Mouse (Mus musculus) thymus, postnatal 36 days (tissue): Measurements from ENCODE around the gene Timm13.
A peak's percentile ranks its signal among the peaks of the same experiment; 100 is the strongest.

Source experiments
- DNase-seq, 2 experiments: peaks; one replicate each; pipeline ENCODE4 v3.0.0; 2022; ENCODE audit warnings: mixed read lengths in 2 of 2

The Timm13 gene

DNA sequence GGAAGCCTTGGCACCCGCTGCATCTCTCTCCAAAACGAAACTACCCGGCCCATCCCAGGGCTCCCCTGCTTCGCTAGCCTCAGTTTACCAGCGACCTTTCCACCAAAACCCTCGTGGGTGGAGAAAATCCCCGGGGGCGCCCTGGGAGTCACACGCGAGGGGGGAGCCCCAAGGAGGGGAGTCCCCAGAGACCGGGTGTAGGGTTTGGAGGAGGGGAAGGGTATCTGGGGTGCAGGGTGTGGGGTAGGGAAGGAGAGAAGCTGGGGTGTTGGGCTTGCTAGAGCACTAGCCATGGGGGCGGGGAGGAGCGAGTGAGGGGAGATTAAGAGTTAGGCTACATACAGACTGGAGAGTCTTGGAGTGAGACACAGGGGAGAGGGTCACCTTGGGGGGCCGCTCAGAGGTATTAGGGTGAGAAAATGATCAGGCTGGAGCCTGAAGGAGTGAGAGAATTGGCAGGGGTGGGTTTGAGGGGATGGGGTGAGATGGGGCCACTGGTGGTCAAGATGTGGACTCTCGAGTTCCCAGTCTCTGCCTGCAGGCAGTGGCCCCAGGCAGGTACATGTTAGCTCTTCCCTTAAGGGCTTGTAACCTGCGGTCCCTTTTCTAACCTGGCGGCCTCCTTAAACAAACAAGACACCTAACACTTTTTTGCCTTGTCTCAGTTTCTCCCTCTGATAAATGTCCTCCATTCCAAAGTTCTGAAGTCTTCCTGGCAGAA lies 32.1 kb upstream of the Timm13 start:
- DNase-seq, result peak in 1 of 2 experiments; percentile 35

DNA sequence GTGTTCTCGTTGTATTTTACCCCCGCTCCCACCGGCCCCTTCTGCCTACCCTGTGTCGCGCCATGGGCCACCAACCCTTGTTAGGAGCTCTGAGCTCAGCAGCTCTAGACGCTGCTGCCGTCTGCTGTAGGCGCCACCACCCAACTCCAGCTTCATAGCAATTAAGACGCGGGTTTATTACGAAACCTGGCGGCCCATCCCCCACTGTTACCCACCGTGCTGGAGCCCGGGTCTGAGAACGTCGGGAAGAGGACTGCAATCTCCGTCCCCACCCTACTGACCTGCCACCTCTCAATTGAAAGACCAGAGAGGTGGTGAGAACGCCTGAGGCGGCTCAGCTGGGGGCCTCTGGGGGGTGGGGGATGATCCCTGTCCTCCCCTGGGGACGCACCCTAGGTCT lies 31.4 kb upstream of the Timm13 start:
- DNase-seq, result no peak

DNA sequence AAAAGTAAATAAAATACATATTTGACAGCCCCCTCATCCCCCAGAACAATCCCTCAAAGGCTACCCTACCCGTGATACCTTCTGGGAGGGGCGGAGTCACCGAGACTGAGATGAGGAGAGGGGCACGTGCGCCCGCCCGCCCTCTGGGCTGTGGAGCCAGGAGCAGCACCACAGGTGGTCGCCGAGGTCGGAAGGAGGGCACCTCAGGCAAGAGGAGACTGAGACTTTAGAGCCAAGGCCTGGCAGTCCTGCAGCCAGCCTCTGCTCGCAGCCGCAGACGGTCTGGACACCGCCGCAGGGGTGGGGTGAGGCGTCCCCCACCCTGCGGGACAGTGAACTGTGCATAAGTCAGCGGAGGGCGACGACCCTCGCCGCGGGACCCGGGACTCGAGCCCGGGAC lies 30.9 kb upstream of the Timm13 start:
- peak; percentile 31 to 64 for DNase-seq

DNA sequence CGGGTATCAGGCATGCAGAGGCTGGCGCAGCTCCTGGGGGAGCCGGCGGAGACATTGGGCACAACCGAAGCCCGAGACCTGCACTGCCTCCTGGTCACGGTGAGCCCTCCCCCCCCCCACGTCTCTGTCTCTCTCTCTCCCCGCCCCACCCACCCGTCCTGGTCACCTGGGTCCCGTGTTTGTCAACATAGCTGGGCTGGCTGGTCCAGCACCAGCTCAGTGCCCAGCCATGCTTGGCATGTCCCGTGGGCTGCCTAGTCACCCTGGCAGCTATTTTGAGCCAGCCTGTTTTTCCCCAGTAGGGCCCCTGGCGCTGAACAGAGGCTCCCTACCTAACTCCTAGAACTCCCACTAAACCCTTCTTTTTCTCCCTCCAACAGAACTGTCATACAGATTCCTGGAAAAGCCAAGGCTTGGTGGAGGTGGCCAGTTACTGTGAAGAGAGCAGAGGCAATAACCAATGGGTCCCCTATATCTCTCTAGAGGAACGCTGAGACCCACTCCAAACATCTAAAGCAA lies 30.4 kb upstream of the Timm13 start:
- DNase-seq, result no peak

DNA sequence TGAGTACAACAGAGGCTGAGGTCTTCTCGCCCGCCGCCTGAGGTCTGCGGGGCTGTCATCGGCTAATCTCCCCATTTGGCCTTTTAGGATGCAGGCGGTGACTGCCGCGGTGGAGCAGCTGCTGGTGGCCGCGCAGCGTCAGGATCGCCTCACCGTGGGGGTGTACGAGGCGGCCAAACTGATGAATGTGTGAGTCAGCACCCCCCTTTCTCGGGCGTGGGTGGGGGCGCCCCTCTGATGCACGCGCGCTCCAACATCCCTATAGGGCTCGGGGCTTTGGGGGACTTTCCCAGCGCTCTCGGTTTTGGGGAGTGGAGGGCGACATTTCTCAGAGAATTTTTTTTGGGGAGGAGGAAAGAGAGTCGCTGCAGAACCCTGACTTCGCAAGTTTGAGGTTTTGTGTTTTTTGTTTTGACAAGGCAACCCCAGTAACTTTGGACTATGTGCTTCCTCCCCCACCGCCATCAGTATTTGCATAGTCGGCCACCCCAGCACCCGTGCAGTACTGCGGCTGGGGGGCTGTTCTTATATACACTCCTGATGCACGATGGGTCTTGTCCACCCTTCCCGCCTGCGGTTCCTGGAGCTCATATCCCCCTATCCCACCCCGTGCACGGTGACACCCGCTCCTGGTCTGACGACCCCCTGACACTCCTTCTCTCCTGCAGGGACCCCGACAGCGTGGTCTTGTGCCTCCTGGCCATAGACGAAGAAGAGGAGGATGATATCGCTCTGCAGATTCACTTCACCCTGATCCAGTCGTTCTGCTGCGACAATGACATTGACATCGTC lies 29.8 kb upstream of the Timm13 start:
- DNase-seq, result peak; percentile 50 to 70

DNA sequence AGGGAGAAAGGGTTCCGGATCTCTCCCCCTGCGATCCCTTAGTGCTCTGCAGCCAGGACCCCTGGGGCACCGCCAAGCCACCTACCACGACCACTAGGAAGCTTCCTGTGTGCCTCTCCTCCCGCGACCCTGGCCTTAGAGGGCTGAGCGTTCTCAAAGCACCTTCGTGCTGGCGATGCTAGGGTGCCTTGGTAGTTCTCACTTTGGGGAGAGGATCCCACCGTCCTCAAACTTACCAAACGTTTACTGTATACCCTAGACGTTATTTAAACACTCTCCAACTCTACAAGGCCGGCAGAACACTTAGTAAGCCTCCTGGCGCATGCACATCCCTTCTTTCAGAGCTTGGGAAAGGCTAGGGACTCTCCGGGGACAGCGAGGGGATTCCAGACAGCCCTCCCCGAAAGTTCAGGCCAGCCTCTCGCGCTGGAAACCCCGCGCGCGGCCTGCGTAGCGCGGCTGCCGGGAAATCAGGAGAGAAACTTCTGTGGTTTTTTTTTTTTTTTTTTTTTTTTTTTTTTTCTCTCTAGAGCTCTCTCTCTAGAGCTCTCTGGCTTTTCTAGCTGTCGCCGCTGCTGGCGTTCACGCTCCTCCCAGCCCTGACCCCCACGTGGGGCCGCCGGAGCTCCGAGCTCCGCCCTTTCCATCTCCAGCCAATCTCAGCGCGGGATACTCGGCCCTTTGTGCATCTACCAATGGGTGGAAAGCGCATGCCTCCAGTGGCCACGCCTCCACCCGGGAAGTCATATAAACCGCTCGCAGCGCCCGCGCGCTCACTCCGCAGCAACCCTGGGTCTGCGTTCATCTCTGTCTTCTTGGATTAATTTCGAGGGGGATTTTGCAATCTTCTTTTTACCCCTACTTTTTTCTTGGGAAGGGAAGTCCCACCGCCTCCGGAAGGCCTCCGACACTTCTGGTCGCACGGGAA lies 28.8 kb upstream of the Timm13 start, which contains the start of gene Gadd45b:
Gadd45b (plus strand) TSS at position 775 of the 928 bp plus-strand sequence.
- peak; percentile 98 to 99 for DNase-seq

DNA sequence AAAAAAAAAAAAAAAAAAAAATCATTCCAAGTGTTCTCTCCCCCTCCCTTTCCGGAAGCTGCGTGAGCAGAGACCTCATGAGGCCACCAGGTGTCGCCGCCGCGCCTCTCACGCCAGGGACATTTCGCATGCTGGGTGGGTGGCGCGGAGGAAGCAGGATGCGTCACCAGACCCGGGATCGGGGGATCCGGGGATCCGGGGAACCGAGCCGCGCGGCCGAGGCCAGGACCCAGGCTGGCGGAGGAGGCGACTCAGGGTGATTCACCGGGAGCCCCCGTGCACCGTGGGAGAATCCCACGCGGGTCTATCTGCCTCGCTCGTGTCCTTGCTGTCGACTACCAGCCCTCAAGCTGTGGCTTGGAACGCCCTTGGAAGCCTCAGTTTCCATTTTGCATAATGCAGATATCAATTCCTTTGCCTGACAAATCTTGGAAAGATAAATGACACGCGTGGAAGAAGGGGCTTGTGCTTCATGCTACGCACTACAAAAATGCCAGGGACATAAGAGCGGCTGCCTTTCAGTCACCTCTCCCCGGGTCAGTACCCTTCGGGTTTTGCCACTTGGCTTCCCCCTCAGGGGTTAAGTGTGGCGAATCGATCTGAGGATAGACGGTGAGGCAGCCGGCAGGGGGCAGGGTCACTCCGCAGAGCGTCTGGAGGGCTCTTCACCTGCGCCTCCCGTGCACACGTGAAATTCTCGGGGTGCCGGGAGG lies 28.0 kb upstream of the Timm13 start:
- DNase-seq, result peak; percentile 89 to 90

DNA sequence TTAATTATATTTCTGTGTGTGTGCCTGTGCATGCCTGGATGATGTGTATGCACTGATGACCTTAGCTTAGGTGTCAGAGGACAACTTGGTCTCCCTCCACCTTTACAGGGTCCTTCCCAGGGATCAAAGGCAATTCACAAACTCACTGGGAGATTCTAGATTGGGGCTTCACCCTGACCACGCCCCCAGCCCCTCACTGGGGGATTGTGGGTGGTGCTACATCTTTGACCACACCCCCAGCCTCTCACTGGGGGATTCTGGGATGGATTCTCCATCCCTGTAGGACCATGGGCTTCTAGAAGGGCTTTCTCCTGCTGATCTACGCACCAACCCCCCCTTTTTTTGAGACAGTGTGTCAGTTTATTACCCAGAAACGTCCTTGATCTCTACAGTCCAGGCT lies 24.7 kb upstream of the Timm13 start:
- DNase-seq, result no peak

DNA sequence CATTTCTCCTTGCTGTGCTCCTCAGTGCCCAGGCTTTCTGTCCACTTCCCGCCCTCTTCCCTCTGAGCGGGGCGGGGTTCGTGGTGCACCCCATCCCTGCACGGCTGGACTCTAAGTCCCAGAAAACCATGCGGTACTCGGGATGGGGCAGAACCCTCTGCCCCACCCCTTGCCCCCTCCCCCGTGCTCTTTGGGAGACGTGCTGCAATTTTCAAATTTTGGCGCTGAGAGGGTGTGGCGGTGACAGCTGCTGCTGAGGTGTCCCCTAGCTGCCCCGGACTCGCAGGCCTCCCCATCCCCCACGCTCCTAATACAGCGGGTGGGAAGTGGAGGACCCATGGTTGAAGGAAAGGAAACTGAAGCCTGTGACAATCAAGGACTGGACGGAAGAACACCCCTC lies 21.2 kb upstream of the Timm13 start:
- DNase-seq, result no peak

DNA sequence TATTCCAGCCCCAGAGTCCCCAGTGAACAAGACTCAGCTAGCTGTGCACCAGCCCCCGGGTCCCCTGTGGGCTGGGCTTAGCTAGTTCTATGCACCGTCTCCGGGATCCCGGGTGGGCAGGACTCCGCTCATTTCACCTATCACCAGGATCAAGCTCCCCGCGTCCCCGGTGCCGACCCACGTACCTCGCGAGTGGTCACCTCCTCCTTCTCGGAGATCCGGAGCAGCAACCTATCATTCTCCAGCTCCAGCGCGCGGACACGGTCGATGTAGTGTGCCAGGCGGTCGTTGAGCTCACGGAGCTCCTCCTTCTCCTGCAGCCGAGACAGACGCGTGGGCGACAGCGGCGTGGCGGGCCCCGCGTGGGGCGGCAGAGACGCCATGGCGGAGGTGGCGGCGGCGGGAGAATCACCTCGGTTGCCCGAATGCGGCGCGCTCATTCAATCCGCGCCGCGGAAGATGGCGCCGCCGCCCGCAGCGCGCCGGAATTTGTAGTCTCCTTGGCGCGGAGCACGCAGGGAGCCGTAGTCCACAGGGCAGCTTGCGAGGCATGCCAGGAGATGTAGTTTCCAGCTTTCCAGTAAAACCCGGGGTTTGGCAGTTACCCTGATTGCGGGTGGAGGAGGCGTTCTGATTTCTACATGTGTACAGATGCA lies 17.1 kb upstream of the Timm13 start, which contains the start of gene Lmnb2:
Lmnb2 (minus strand) TSS at position 467 of the 656 bp plus-strand sequence.
- DNase-seq, result peak; percentile 60 to 65

DNA sequence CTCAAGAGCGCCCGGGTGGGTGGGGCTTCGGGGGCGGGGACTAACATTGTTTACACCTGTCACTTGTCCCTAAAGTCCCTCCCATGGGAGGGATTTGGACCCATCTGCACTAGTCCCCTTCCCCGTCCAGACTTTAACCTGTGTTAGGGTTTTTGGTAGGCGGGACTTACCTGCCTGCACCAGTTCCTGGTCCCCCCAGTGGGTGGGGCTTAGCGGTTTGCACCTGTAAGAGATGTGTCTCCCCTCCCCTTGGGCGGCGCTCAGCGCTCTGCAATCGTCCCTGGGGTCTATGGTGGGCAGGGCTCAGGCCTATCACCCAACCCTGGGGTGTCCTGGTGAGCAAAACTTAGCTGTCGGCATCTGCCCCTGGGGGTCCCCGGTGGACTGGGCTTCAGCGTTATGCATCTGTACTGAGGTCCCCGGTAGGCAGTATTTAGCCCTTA lies 16.6 kb upstream of the Timm13 start:
- DNase-seq, result no peak

DNA sequence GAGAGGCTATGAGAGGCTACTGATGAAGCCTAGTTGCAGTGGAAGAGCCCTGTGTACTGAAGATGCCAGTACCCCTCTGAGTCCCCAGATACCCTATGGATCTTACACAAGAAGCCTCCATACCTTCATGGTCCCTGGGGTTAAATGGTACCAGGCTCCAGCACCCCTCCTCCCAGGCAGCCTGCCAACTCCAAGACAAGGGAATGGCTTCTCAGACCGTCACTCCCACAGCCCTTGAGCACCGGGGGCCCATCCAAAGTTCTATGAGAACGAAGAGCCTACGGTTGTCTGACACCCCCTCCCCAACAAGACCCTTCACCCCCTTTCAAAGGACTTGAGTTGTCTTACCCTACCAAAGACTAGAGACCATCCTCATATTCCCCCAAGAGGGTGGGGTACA lies 15.0 kb upstream of the Timm13 start:
- DNase-seq, result no peak

DNA sequence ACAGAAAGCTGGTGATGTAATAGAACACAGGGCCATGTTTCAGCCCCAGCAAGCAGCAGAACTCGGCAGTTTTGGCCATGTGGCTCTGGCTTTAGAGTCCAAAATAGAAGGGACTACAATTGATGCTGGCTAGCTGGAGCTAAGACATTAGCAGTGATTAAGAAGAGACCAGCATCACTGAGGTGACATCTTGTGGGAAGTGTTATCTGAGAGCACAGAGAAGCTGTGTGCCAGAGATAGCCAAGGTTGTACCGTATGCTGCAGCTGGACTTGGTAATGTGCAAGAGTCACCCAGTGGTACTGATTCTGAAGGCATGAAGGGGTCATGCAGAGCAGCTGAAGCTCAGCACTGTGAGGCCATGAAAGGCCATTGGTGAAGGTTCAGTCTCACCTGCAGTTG lies 14.5 kb upstream of the Timm13 start:
- DNase-seq, result no peak

DNA sequence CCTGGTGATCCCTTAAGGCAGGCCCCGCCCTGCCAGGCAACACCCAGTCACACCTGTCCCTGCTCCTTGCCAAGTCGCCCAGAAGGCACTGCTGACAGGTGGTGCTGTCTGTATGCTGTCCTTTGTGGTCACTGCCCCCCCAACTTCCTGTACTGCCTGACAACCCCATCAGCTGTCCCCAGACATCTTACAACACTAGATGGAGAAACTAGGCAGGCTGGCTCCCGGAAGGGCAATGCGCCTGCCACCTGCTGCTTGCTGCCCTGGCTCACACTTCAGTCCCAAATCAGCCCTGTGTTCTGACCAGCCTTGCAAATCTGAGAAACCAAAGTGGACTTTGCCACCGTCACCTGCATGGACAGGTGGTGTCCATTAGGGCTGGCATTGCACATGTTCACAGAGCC lies 13.5 kb upstream of the Timm13 start:
- DNase-seq, result peak; percentile 47 to 72

DNA sequence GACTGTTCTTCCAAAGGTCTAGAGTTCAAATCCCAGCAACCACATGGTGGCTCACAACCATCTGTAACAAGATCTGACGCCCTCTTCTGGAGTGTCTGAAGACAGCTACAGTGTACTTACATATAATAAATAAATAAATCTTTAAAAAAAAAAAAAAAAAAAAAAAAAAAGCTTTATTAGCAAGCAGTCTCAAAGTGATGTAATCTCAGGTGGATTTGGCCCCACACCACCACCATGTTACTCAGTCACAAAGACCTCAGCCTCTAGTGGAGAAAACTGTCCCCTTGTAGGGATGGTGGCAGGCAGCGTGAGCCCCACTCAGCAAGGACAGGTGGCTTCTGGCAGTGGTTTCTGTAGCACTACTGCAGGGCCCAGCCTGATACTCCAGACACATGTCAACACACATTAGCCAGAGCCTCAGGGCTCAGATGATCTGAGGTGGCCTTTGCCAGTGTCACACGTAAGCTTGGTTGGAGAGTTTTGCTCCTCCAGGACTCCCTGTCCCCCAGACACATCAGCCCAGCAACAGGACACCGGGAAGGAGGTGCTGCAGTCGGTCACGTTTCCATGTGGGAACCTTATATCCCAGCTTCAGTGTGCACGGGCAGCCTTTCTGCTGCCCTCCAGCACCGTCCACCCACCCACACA lies 12.7 kb upstream of the Timm13 start:
- DNase-seq, result no peak

DNA sequence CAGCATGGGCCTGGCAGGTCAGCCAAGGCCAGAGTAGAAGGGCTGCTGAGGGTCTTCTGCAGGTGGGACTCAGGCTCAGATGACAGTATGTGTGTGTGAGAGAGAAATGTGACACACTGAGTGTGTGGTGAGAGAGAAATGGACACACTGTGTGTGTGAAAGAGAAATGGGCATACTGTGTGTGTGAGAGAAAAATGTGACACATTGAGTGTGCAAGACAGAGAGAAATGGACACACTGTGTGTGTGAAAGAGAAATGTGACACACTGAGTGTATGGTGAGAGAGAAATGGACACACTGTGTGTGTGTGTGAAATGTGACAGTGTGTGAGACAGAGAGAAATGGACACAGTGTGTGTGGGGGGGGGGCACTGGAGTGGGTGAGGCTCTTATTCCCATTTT lies 11.1 kb upstream of the Timm13 start:
- DNase-seq, result no peak

DNA sequence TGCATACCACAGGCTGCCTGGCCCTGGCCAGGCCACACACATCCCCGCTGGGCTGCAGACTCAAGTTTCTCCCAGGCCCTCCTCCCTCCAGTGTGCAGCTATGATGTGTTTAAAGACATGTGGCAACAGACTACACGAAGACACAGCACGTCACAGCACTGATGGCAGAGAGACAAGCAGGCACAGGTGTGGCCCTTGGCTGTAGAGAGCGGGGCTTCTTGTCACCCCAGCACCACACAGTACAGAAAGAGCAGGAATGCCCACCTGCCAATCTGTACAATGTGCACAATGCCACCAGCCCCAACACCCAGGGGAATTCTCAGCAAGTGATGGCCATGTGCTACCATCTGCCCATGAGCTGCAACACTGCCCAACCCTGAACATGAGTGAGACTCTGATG lies 10.6 kb upstream of the Timm13 start:
- DNase-seq, result no peak

DNA sequence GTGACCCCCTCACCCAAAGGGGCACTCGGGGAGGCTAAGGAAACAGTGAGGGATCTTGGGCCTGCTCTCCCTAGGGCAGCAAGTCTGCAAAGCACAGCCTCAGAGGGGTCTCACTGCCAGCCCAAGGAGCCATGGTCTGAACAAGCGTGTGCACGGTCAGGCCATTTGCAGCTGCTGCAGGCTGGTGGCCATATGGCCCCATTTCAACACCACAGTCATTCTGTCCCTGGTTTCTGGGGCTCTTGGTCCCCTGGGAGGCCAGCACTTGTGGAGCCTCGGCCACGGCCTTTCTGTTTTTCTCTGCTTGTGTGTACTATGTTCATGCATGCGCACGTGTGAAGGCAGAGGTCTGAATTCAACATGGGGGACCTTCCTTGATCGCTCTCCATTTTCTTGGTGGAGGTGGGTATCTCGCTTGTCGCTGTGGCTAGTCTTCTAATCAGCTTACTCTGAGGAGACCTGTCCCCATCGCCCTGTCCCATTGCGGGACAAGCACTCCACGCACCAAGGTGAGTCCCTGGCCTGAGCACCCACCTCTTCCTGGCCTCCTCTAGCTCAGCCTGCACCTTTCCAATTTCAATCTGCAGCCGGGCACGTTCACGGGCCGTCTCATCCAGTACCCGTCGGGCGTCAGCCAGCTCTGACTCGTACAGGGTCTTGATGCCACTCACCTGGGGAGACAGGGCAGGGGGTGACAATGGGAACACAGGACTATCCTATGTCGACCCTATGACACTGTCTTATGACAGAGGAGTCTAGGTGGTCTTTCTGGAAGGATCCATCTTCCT lies 8.8 kb upstream of the Timm13 start:
- DNase-seq, result no peak

DNA sequence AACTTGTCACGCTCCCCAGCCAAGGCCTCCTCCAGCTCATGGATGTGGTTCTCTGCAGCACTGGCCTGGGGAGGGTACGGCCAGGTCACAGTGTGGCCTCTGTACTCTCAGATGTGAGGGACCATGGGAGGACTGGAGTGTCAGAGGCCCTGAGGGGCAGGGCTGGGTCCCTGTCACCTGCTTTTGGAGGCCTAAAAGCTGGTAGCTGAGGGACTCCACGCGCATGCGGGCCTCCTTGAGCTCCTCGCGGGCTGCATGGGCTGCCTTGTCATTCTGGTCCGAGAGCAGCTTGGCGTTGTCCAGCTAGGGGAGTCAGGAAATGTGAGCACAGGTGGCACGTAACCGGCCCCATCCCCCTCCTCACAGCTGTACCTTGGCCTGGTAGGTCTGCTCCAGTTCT lies 3.9 kb upstream of the Timm13 start:
- DNase-seq, result no peak
